Mouse (Mus musculus) embryonic fibroblast, embryonic 13.5 days (primary cell): ENCODE measurements around the gene Cdkal1. TPM values are rescaled to one million over a fixed set of nuclear protein-coding genes. Genes with fewer than 3 reads are reported as not detected.

Experiments used
- H3K27ac ChIP-seq: 2 replicates; pipeline ENCODE4 v1.5.1; 2012; ENCODE audit warnings: low read length, control low read depth, inconsistent platforms; ENCODE audit not compliant: insufficient read depth
- H3K4me1 ChIP-seq: 2 replicates; pipeline ENCODE4 v1.6.1; 2011; ENCODE audit warnings: low read length; ENCODE audit not compliant: control insufficient read depth, insufficient read depth
- H3K4me3 ChIP-seq: 2 replicates; pipeline ENCODE4 v1.5.1; 2011; ENCODE audit warnings: mild to moderate bottlenecking, control low read depth, low read length; ENCODE audit not compliant: insufficient read depth
- CTCF ChIP-seq: IDR thresholded peaks from 2 replicates; pipeline ENCODE4 v1.5.1; 2011; ENCODE audit warnings: mild to moderate bottlenecking, control low read depth, low read length, moderate library complexity, borderline replicate concordance; ENCODE audit not compliant: insufficient read depth
- POLR2A ChIP-seq: IDR thresholded peaks from 2 replicates; pipeline ENCODE4 v1.6.1; 2011; ENCODE audit warnings: low read depth, mild to moderate bottlenecking, control low read depth, low read length, moderate library complexity
- polyA plus RNA-seq: library from polyadenylated mRNA; stranded (reverse); fragments of >200 nt; gene quantifications from 2 replicates; pipeline ENCODE4 v1.2.4, GENCODE M21; 2011; ENCODE audit warnings: low read depth; ENCODE audit not compliant: missing spikeins, insufficient read length

The Cdkal1 gene
- polyA plus RNA-seq, 1 experiment: 25.0 TPM

- Histone ChIP-seq H3K4me3 (no peak overlapping the region), H3K27ac (no peak overlapping the region), H3K4me1 (no peaks in the 10 kb centered on the region)
- no peak for TF ChIP-seq CTCF
- no peak for TF ChIP-seq POLR2A
These were observed 570.4 kb downstream of the Cdkal1 start for GRCm38 (mm10) chr13:29285058-29285457.

GRCm38 (mm10) chr13:29281556-29281955 is 573.9 kb downstream of the Cdkal1 start:
- TF ChIP-seq CTCF (no peak), POLR2A (no peak)
- Histone ChIP-seq H3K27ac (no peak overlapping the region), H3K4me1 (no peaks in the 10 kb centered on the region), H3K4me3 (no peak overlapping the region)

- no peak overlapping the region for H3K27ac ChIP-seq
- H3K4me3 ChIP-seq: no peak overlapping the region
- no peaks in the 10 kb centered on the region for H3K4me1 ChIP-seq
- TF ChIP-seq CTCF (no peak), POLR2A (no peak)
These were observed 577.3 kb downstream of the Cdkal1 start for GRCm38 (mm10) chr13:29278156-29278555.

- Histone ChIP-seq H3K4me3 (no peak overlapping the region), H3K27ac (no peak overlapping the region), H3K4me1 (no peaks in the 10 kb centered on the region)
- TF ChIP-seq POLR2A (no peak), CTCF (no peak)
These were observed 581.2 kb downstream of the Cdkal1 start for GRCm38 (mm10) chr13:29274296-29274695.

GRCm38 (mm10) chr13:29273693-29274221 is 581.7 kb downstream of the Cdkal1 start:
- Histone ChIP-seq H3K4me1 (no peaks in the 10 kb centered on the region), H3K4me3 (no peak overlapping the region), H3K27ac (no peak overlapping the region)
- TF ChIP-seq POLR2A (no peak), CTCF (no peak)

GRCm38 (mm10) chr13:29271451-29271850 is 584.0 kb downstream of the Cdkal1 start:
- Histone ChIP-seq H3K4me3 (no peak overlapping the region), H3K4me1 (no peaks in the 10 kb centered on the region), H3K27ac (no peak overlapping the region)
- TF ChIP-seq POLR2A (no peak), CTCF (no peak)

GRCm38 (mm10) chr13:29264015-29264711 is 591.3 kb downstream of the Cdkal1 start:
- TF ChIP-seq CTCF (no peak), POLR2A (no peak)
- Histone ChIP-seq H3K4me3 (no peak overlapping the region), H3K4me1 (no peaks in the 10 kb centered on the region), H3K27ac (no peak overlapping the region)

- no peak overlapping the region for H3K4me3 ChIP-seq
- no peak overlapping the region for H3K27ac ChIP-seq
- TF ChIP-seq CTCF (no peak), POLR2A (no peak)
- H3K4me1 ChIP-seq: no peaks in the 10 kb centered on the region
These were observed 593.3 kb downstream of the Cdkal1 start for GRCm38 (mm10) chr13:29262164-29262563.

- Histone ChIP-seq H3K4me1 (no peaks in the 10 kb centered on the region; the same call in 1 of the 2 replicates), H3K27ac (no peak overlapping the region), H3K4me3 (no peak overlapping the region)
- TF ChIP-seq POLR2A (no peak), CTCF (no peak)
These were observed 606.9 kb downstream of the Cdkal1 start for GRCm38 (mm10) chr13:29248535-29248934.

GRCm38 (mm10) chr13:29247800-29248199 is 607.7 kb downstream of the Cdkal1 start:
- no peak for TF ChIP-seq CTCF
- no peaks in the 10 kb centered on the region; the same call in 1 of the 2 replicates for H3K4me1 ChIP-seq
- H3K4me3 ChIP-seq: no peak overlapping the region
- H3K27ac ChIP-seq: no peak overlapping the region

GRCm38 (mm10) chr13:29235065-29235464 is 620.4 kb downstream of the Cdkal1 start:
- no peak overlapping the region for H3K27ac ChIP-seq
- no peaks in the 10 kb centered on the region for H3K4me1 ChIP-seq
- no peak overlapping the region for H3K4me3 ChIP-seq
- no peak for TF ChIP-seq CTCF
- TF ChIP-seq POLR2A: no peak
